Mouse (Mus musculus) megakaryocyte-erythroid progenitor cell, adult 5-6 weeks (primary cell): ENCODE measurements around the gene Itsn1. TPM values are rescaled to one million over a fixed set of nuclear protein-coding genes. Genes with fewer than 3 reads are reported as not detected.

Source experiments
- ATAC-seq: replicated peaks from 2 replicates; pipeline ENCODE4 v1.8.0; 2016; ENCODE audit warnings: mild to moderate bottlenecking, inconsistent platforms; ENCODE audit not compliant: severe bottlenecking, poor library complexity, low FRiP score, low TSS enrichment
- total RNA-seq, 2 experiments: library from RNA; stranded (forward) in 1 of 2; stranded (reverse) in 1 of 2; fragments of 200-1000, 215-1000 nt in 1 of 2; fragments of >200 nt in 1 of 2; fragmentation: Nextera tagmentation in 1 of 2; gene quantifications; 2 replicates each; pipeline ENCODE4 v1.2.3; 2014 to 2017

Itsn1 gene
- total RNA-seq, 2 experiments from 2014 or later = 24.0 to 28.4 TPM

DNA sequence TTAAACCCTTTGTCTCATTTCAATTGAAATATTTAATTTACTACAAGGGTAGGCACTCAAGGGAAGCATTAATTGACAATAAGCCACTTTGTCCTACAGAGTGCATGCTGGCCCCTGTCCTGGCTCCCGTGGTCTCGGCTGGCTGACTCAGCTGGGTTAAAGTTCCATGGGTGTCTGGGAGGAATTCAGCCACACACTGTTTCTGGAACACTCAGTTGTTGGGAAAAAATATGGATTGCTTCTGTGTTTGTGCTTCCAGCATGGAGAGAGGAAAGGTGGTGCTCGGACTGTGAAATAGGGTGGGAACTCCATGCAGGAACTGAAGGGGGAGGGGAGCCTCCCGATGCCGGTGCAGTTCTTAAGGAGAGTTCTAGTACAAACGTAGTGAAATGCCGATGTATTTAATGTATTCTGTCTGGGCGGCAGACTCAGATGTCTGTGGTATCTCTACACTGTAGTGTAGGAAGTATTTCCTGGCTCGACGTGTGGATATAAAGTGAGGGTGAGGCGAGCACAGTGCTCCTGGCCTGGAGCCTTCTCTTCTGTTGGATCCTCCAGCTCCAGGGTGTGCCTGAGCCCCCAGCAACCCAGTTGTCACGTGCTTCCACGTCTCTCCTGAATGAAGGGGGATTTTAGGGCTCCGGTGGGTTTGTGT is 131.5 kb downstream of the Itsn1 start:
- ATAC-seq = no peak

GRCm38 (mm10) chr16:91861784-91862371 is 132.8 kb downstream of the Itsn1 start:
- no peak for ATAC-seq

DNA sequence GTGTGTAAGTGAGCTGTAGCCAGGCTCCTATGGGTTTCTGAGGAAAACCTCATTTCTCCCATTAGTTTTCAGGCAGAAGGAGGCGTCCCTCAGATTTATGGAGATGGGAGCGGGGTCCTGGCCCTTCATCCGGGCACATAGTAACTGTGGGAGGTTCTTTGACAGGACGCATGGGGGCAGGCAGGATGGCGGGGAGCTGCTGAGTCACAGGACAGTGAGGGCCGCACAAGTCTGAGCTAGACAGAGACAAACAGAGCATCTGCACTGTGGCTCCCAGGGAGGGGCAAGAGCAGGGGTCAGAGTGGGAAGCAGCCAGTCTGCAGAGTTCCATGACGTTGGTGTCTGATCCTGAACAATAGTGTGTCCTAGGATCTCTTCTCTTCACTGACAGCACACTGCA is 133.8 kb downstream of the Itsn1 start:
- ATAC-seq = no peak

GRCm38 (mm10) chr16:91864646-91865332 is 135.7 kb downstream of the Itsn1 start:
- peak; percentile 95 for ATAC-seq

- no peak for ATAC-seq
Measured at GRCm38 (mm10) chr16:91865570-91866257, 136.6 kb downstream of the Itsn1 start.

GRCm38 (mm10) chr16:91866258-91866634 is 137.2 kb downstream of the Itsn1 start:
- ATAC-seq = no peak

- no peak for ATAC-seq
Measured at GRCm38 (mm10) chr16:91867672-91868071, 138.6 kb downstream of the Itsn1 start.

GRCm38 (mm10) chr16:91868943-91869911 is 140.1 kb downstream of the Itsn1 start:
- ATAC-seq = peak; percentile 30

GRCm38 (mm10) chr16:91870158-91870582 is 141.1 kb downstream of the Itsn1 start:
- no peak for ATAC-seq

GRCm38 (mm10) chr16:91871188-91871587 is 142.1 kb downstream of the Itsn1 start:
- no peak for ATAC-seq

- ATAC-seq = no peak
Measured at GRCm38 (mm10) chr16:91873695-91874094, 144.6 kb downstream of the Itsn1 start.

- no peak for ATAC-seq
Measured at GRCm38 (mm10) chr16:91875567-91876344, 146.7 kb downstream of the Itsn1 start.

GRCm38 (mm10) chr16:91876457-91876856 is 147.4 kb downstream of the Itsn1 start:
- ATAC-seq = no peak

- no peak for ATAC-seq
Measured at GRCm38 (mm10) chr16:91879101-91879500, 150.0 kb downstream of the Itsn1 start.

GRCm38 (mm10) chr16:91880869-91881767 is 152.0 kb downstream of the Itsn1 start:
- no peak for ATAC-seq

DNA sequence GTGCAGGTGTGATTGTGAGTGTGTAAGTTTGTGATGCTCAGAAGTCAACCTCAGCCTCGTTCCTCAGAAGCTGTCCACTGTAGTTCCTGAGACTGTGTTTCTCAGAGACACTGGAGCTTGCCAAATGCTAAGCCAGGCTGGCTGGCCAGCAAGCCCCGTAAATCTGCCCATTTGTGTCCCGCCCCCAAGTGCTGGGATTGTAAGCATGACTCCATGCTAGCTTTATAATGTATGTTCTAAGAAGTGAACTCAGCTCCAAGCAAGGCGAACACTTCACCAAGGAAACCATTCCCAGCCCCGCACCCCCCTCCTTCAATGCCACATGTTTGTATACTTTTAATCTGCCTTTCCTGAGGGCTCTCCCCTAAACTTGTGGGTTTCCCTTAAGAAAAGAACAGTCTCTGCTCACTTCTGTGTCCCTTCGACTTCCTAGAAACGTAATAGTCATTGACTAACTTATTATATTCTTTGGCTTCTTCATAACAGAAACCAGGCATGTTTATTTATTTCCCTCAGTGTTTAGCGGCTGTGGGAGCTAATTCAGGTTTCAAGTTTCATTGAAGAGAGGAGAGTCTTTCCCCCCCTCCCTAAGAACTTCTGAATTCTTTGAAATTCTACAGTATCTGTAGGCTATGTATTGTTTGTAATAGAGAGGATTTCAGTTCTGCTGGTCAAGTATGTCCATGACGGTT is 153.2 kb downstream of the Itsn1 start:
- ATAC-seq = no peak

DNA sequence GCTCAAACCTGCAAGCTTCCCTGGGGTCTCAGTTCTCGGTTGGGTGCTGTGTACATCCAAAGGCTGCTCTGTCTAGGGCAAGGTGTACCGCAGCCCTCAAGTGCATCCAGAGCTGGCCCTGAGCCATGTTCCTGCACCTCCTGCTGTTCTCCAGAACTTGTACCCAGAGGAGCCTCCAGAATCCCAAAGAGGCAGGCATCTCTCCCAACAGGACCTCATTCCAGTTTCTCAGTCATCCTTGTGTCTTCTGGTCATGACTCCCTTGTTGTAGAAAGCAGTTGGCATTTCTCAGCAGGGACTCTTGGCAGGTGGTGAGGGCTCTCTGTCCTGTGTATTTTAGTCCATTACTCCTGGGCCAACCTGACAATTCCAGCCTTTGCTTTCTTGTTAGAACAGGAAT is 154.6 kb downstream of the Itsn1 start:
- ATAC-seq = no peak
